Mouse (Mus musculus): ENCODE results near the gene Osgin1. TPM values are rescaled to one million over a fixed set of nuclear protein-coding genes. Genes with fewer than 3 reads are reported as not detected.

Gene Osgin1
- polyA plus RNA-seq, 1 experiment from 2014 or later: 31.1 TPM

GRCm38 (mm10) chr8:119478684-119479083 lies 44.8 kb downstream of the Osgin1 start:
- Histone ChIP-seq H3K27ac (no peak overlapping the region), H3K36me3 (ENCODE audit: inconsistent target) (no peaks in the 10 kb centered on the region), H3K79me2 (ENCODE audit: inconsistent target) (no peaks in the 10 kb centered on the region), H3K4me3 (ENCODE audit: inconsistent target) (no peak overlapping the region)
- WGBS (ENCODE audit: missing documents): 34% methylated on average over 5 of the region's 5 CpGs

GRCm38 (mm10) chr8:119484145-119484896 lies 50.4 kb downstream of the Osgin1 start:
- WGBS (ENCODE audit: missing documents): 82% methylated on average over 11 of the region's 11 CpGs
- Histone ChIP-seq H3K27ac (no peak overlapping the region), H3K4me3 (ENCODE audit: inconsistent target) (no peak overlapping the region), H3K79me2 (ENCODE audit: inconsistent target) (no peaks in the 10 kb centered on the region), H3K36me3 (ENCODE audit: inconsistent target) (no peaks in the 10 kb centered on the region)

GRCm38 (mm10) chr8:119487093-119487492 lies 53.2 kb downstream of the Osgin1 start:
- no peak overlapping the region for H3K4me3 ChIP-seq (ENCODE audit: inconsistent target)
- H3K79me2 ChIP-seq (ENCODE audit: inconsistent target): no peaks in the 10 kb centered on the region
- H3K27ac ChIP-seq: no peak overlapping the region
- WGBS (ENCODE audit: missing documents): 86% methylated on average over 7 of the region's 7 CpGs
- H3K36me3 ChIP-seq (ENCODE audit: inconsistent target): no peaks in the 10 kb centered on the region

Other genes starting within 250 kb of the Osgin1 start
- 195 to 288 TPM (median 204 TPM) in 3 replicates for gene Hsbp1, start 89.6 kb upstream of the Osgin1 start, polyA plus RNA-seq (2018)
- 9.4 to 13.4 TPM (median 12.3 TPM) in 3 replicates for gene Mlycd, start 39.2 kb upstream of the Osgin1 start, polyA plus RNA-seq (2018)
- not detected in 3 replicates for gene Necab2, start 12.6 kb downstream of the Osgin1 start, polyA plus RNA-seq (2018)
- gene Slc38a8, start 67.6 kb downstream of the Osgin1 start, polyA plus RNA-seq (2018): not detected in 3 replicates
- 27.0 to 33.7 TPM (median 28.9 TPM) in 3 replicates for gene Mbtps1, start 124.6 kb downstream of the Osgin1 start, polyA plus RNA-seq (2018)
- gene Hsdl1, start 141.1 kb downstream of the Osgin1 start, polyA plus RNA-seq (2018): 22.6 to 36.4 TPM (median 30.2 TPM) in 3 replicates
- not detected in 3 replicates for gene Dnaaf1, start 141.1 kb downstream of the Osgin1 start, polyA plus RNA-seq (2018)
- gene Taf1c, start 171.1 kb downstream of the Osgin1 start, polyA plus RNA-seq (2018): 2.5 to 6.5 TPM (median 6.3 TPM) in 3 replicates
- gene Adad2, start 178.6 kb downstream of the Osgin1 start, polyA plus RNA-seq (2018): not detected in 3 replicates
- not detected in 3 replicates for gene Kcng4, start 201.6 kb downstream of the Osgin1 start, polyA plus RNA-seq (2018)
- not detected in 3 replicates for gene Wfdc1, start 232.2 kb downstream of the Osgin1 start, polyA plus RNA-seq (2018)

Data from macrophage (primary cell).